Mouse (Mus musculus) hematopoietic stem cell, adult 5-6 weeks (primary cell): Measurements from ENCODE around the gene Ccdc151. TPM values are rescaled to one million over a fixed set of nuclear protein-coding genes. Genes with fewer than 3 reads are reported as not detected.

Experiments used
- ATAC-seq, 2 experiments: fragments of 125-278 bp in 1 of 2; replicated peaks in 1 of 2; 2 replicates each; pipeline ENCODE4 v1.8.0; 2016 to 2017; ENCODE audit warnings: inconsistent platforms in 2 of 2, mild to moderate bottlenecking in 2 of 2, moderate number of reproducible peaks in 2 of 2, low read depth in 1 of 2, moderate TSS enrichment in 1 of 2; ENCODE audit not compliant: low FRiP score in 2 of 2, poor library complexity in 2 of 2, severe bottlenecking in 2 of 2, insufficient read depth in 1 of 2, low TSS enrichment in 1 of 2
- total RNA-seq: library from RNA; stranded (forward); fragments of 172-1452, 232-1000 nt; gene quantifications from 2 replicates; pipeline ENCODE4 v1.2.3, GENCODE M21; 2017

The Ccdc151 gene
- total RNA-seq, 1 experiment from 2014 or later, result not detected

DNA sequence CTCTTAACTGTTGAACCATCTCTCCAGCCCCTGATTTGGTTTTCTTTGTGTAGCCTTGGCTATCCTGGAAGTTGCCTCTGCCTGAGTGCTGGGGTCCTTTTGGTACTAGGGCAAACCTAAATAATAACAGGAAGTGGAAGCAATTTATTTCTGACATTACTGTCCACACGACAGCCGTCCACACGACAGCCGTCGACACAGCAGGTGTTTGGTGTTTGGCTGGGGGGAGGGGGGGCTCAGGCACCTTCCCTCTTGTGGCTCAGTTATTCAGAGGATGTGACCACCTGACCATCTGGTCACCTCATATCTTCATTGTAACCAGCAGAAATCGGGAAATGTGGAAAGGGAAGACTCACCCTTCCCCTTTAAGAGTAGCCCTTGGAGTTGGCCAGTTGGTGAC is 33.6 kb downstream of the Ccdc151 start:
- ATAC-seq, result no peak

DNA sequence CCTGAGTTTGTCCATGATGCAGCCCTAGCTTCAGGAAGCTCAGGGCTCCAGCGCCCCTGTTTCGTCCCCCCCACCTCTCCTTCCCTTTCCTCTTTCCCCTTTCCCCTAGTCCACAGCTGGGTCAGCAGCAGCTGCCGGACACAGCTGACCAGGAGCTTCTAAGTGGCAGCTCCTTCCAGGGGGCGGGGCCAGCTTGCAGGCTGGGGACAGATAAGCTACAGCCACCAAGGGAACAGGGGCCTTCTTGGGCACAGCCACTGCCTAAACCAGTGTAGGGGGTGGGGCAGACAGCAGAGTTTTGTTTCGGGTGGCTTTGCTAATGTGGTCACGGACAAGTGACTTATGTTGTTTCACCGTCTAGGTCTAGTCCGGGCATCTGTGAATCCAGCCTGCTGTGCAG is 39.0 kb downstream of the Ccdc151 start, which contains the start of gene Epor:
Gene Epor, minus strand, starts transcription at position 90 of the 400 bp plus-strand sequence.
- ATAC-seq, result no peak

DNA sequence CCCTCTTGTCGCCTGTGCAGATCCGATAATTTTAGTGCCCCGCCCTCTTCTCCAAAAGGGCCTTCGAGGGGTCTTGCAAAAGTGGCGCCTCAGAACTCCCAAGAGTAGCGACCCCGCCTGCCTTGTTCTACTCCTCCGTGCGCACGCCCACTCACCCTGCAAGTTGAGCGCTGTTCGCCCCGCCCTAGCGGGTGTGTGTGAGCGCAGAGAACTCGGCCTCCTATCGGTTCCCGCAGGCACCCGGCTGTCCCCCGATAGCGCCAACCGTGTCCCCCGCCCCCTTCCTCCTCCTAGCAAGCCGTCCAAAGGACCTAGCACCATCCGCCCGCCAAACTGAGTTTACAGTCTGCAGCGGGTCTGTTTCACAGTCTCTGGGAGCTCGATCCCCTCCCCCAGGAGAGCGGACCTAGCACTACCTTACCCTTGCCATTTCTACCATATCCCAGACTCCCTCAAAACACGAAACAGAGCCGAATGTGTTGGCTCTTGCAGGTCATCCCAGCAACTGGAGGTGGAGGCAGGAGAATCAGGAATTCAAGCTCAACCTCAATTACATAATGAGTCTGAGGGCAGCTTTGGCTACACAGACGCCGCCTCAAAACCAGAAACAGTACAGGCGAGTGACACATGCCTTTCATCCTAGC is 39.9 kb downstream of the Ccdc151 start:
- ATAC-seq, result peak; percentile 85 to 92

DNA sequence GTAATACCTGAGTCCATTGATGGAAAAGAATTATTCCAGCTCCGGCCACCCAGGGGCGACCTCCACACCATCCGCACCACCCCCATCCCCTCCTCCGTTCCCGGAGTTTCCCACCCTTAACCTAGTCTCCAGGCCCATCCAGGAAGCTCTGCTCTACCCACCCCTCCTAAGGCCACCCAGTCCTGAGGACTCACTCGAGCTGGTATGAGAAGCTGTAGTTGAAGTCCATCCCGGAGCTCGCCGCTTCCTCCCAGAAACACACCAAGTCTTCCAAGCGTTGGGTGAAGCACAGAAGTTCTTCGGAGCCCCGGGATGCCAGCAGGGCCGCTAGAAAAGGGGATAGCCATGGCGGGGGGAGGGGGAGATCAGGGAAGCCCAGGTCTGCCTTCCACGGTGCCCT is 40.4 kb downstream of the Ccdc151 start:
- ATAC-seq, result no peak

DNA sequence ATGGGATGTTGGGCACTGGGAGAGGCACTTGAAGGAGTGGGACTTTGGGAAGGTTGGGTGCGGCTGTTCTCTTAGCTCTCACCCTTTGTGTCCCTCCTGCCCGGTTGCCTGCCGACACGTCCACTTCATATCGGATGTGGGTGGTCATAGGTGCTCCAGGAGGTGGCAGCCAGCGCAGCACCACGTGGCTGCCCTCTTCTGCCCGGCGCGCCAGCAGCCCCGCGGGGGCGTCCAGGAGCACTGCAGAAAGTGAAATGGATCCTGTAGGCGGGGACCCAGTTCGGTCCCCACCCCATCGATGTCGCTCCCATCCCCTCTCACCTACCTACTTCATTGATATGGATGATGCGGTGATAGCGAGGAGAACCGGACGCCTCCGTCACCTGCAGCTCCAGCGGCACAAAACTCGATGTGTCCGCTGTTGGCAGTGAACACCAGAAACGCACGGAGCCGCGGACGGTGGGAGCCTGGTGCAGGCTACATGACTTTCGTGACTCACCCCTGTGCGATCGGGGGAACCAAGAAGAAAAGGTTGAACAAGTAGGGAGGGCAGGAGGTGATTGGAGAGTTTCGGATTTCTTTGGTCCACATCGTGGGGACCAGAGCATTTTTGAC is 41.0 kb downstream of the Ccdc151 start:
- no peak for ATAC-seq

DNA sequence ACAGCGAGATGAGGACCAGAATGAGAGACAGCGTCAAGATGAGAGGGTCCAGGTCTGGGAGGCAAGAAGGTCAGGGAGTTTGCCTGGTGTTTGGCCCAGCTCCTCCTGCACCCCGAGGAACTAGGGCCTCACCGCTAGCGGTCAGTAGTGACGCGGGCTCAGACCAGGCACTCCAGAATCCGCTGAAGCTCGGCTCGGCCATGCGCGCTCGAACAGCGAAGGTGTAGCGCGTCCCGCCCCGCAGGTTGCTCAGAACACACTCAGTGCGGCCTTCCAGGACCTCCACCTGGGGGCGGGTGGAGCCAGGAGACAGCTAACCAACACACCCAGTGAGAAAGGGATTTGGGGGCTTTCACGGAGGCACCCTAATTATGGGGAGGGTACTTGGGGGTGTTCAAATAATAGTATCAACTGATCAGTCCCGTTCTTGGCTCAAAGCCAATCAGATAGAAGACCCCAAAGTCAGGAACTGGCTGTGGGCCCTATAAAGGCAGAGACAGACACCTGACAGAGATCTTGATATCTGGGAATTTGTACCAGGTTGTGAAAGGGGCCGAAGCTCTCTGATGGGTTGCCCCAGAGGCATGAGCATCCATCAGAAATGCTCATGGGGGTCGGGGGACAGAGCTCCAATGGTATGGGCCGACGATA is 41.8 kb downstream of the Ccdc151 start:
- no peak for ATAC-seq

DNA sequence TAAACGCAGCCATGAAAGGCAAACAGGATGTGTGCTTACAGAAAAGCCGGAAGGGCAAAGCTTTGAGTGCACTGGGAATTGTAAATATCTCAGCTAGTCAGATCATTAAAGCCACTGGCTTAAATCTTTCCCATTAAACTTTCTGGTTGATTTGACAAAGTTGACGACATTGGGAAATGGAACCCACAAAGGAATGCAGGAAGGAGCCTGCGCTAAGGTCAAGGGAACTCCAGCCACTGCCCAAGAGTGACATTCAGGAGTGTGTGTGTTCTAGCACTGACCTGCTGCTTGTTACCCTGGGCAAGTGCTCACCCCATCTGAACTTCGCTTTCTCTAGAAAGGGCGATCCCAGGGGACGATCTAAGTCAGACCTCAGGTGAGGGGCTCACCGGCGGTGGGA is 42.3 kb downstream of the Ccdc151 start:
- no peak for ATAC-seq

DNA sequence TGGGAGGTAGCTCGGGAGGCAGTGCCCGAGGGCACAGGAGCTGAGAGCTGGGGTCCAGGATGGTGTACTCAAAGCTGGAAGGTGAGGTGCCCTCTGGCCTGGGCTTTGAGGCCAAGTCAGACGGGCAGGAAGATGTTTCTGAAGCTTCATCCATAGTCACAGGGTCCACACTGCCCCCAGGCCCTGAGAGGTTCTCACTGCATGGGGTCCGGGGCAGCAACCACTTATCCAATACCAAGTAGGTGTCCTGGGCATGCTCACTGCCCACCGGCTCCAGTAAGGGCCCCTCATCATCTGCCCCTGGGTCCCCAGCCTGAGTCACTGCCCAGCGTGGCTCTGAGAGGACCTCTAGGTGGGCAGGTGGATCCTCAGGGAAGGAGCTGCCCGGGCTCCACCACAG is 43.2 kb downstream of the Ccdc151 start:
- no peak for ATAC-seq

DNA sequence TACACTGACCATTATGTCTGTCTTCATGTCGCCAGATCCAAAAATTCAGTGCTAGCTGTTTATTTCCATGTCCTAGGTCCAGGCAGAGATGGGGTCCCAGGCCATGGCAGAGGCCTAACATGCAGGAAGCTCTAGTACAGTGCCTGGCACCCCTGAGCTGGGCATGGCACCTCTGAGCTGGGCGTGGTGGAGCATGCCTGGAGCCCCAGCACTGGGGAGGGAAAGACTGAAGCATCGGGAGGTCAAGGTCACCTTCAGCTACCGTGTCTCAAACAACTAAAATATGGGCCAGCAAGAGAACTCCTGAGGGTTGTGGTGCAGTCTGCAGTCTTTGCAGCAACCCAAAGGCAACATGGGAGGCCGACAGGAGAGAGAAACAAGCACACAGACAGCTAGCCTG is 44.1 kb downstream of the Ccdc151 start:
- ATAC-seq, result no peak

DNA sequence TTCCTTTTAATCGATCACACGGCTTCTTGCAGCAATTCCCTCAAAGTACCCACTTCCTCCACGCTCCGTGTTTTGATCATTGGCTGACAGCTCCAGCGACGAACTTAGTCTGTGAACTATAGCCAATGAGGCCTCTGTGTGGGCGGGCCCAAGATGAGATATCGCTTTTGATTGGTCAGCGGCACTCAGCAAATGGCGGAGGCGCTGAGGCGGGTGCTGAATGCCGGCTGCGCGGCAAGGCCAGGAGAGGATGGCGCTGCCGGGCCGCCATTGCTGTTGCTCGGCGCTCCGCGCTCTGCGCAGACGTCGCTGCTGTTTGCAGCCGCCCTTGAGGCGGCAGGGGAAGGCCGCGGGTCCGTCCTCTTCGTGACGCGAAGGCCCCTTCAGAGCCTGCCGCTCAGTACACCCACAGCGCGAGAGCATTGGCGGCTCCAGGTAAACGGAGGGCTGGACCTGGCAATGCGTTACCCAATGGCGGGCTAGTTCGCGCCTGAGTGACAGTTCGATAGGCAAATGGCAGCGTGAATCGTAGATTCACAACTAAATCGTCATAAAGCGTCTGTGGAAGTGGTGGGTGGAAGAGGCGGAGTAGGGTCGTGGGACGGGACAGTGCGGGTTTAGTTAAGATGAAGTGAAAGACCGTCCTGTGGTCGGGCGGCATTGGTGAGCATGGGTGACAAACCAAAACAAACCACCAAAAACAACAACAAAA is 46.7 kb downstream of the Ccdc151 start, which contains the start of gene Swsap1:
Gene Swsap1, plus strand, starts transcription at position 186 of the 712 bp plus-strand sequence.
- ATAC-seq, result peak; percentile 93 to 94

DNA sequence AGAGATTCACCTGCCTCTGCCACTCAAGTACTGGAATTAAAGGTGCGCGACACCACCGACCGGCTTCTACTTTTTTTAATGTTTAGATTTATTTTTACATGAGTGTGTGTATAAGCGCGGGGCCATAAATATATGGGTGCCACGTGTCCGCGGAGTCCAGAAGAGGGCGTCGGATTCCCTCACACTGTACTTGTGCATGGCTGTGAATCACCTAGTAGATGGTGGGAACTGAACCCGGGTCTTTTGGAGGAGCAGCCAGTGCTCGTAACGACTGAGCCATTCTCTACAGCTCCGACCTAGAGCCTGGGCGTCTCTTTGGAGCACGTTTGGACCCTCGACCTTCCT is 47.2 kb downstream of the Ccdc151 start:
- peak; percentile 24 to 39; a peak in 3 of 4 replicates for ATAC-seq

DNA sequence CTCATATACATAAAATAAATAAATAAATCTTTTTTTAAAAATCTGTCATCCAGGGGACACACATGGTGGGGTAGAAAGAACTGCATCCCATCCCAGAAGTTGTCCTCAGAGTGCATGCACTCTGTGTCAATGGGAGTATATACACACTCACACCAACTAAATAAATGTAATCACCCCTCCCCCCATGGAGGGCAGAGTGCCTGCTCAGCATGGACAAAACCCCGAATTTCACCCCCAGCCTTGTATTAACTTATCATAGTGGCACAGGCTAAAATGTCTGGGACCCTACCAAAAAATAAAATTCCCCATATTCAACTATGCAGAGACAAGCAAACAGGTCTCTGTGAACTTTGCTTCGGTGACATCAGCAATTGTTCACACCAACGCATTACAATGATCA is 47.8 kb downstream of the Ccdc151 start:
- ATAC-seq, result no peak

DNA sequence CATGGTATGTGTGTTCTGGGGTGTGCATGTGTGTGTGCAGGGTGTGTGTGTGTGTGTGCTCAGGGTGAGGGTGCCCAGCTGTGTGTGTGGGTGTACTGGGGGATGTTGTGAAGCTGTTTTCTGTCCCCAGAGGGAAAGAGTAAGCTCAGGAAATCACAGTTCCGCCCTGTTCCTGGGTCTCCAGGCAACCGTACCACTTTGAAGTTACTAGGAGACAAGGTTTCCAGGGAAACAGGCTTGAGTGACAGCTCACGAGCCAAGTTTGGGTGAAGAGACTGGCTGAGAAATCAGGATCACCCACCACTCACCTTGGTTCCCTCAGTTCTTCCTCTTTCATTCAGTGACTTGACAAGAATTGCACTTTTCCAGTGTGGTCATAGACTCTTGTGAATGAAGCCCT is 48.8 kb downstream of the Ccdc151 start:
- ATAC-seq, result no peak

DNA sequence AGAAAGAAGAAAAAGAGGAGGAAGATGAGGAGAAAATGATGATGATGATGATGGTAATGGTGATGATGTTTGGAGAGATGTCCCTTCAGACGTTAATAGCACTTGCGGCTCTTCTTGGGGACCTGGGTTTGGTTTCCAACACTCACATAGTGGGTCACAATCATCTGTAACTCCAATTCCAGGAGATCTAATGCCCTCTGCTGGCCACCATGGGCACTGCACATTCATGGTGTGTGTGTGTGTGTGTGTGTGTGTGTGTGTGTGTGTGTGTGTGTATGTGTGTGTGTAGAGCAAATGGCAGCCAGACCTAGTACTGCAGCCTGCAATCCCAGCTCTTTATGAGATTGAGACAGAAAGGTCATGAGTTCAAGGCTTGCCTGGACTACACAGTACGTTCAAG is 50.5 kb downstream of the Ccdc151 start:
- no peak for ATAC-seq

DNA sequence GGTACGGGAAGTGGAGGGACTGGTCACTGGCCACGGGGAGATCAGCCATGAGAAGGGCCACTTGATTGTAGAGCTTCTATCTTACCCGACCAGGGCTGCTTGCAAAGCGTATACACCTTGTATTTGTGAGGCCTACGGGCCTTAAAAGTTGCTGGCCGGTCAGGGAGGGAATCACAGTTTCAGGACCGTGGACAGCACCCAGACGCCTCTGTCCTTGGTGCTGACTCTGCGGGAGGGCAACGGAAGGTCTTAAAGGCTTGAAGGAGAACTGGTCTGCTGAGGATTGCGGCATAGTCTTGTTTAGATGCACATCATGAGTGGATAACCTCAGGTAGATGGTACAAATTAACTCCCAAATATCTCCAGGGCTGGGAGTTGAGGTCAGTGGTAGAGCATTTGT is 52.1 kb downstream of the Ccdc151 start:
- ATAC-seq, result peak; percentile 69 to 70; a peak in 3 of 4 replicates

DNA sequence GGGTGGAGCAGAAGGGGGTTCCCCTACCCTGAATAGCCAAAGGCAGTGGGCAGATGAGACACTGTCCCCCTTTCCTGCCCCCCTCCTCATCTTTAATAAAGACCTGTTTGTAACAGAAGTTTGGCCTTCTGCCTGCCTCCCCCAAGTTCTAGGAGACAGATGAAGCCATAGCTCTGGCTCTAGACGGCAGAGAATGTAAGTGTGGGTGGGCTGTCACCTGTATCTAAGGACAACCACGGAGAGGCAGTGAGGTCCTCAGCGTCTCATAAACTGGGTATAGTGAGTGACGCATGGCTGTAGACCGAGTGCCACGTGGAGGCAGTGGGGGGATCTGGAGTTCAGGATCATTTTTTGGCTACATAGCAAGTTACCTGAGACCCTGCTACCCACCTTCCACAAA is 53.6 kb downstream of the Ccdc151 start:
- ATAC-seq, result no peak

DNA sequence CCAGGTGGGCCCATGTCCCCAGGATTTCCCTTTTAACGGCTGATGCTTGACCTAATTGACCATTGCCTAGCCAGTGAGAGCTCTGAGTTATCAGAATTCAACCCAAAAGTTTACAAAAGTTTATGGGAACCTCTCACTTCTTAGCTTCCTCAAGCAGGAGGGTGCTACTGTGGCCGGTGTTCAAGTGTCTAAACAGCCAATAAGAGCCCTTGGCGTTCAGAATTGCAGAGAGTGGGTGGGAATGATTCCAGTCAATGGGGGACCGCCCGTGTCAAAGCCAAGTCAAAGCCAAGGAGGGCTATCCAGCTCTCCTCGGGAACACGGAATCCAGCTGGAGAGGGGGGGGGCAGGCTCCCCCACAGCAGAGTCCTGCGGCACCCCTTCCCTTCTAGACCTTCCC is 54.3 kb downstream of the Ccdc151 start:
- ATAC-seq, result no peak

DNA sequence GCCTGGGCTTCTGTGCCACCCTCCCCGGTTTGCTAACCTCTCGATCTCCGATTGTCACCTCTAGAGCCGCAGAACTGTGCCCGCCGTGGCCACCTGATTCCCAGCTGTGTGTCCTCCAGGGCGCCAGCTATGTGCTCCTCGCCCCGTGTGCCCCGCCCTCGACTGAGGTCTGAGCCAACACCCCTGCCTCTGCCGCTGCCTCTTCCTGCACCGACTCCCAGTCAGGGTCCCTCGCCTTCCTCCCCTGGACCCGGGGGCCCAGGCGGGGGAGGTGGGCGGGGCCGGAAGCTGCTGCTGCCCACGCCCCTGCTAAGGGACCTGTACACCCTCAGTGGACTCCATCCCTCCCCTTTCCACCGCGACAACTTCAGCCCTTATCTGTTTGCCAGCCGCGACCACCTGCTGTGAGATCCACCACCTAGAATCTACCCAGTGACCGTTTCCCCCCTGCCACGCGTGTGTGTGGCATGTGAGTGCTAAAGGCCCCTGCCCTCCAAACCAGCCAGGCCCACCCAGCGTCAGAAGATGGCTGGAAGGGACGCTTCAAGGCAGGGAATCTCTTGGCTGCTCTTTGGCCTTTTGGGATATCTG is 54.8 kb downstream of the Ccdc151 start:
- ATAC-seq, result peak in 1 of 2 experiments; percentile 55; a peak in 1 of 4 replicates
